Mouse (Mus musculus) liver, embryonic 15.5 days (tissue): ENCODE measurements around the gene Dnaja3. TPM values are rescaled to one million over a fixed set of nuclear protein-coding genes. Genes with fewer than 3 reads are reported as not detected.

Source experiments
- ATAC-seq: fragments of 200-750 bp; cut with Nextera tagmentation; 2 replicates; pipeline ENCODE4 v1.8.0; 2017; ENCODE audit warnings: moderate number of reproducible peaks, mild to moderate bottlenecking, moderate library complexity; ENCODE audit not compliant: insufficient read depth
- H3K27ac ChIP-seq: fragments of 300-500 bp; sonication (generic); replicated peaks from 2 replicates; pipeline ENCODE4 v1.5.1; 2015; ENCODE audit warnings: mild to moderate bottlenecking, inconsistent platforms
- H3K27me3 ChIP-seq: fragments of 300-500 bp; sonication (generic); 2 replicates; pipeline ENCODE4 v1.6.1; 2015; ENCODE audit warnings: mild to moderate bottlenecking, inconsistent platforms
- H3K36me3 ChIP-seq: fragments of 300-500 bp; sonication (generic); replicated peaks from 2 replicates; pipeline ENCODE4 v1.6.1; 2015; ENCODE audit warnings: moderate library complexity, mild to moderate bottlenecking, inconsistent platforms
- H3K4me1 ChIP-seq: fragments of 300-500 bp; sonication (generic); replicated peaks from 2 replicates; pipeline ENCODE4 v1.6.1; 2015; ENCODE audit warnings: inconsistent platforms
- H3K4me2 ChIP-seq: fragments of 300-500 bp; sonication (generic); 2 replicates; pipeline ENCODE4 v1.6.1; 2015; ENCODE audit warnings: moderate library complexity, mild to moderate bottlenecking, inconsistent platforms
- H3K4me3 ChIP-seq: fragments of 300-500 bp; sonication (generic); replicated peaks from 2 replicates; pipeline ENCODE4 v1.5.1; 2015; ENCODE audit warnings: mild to moderate bottlenecking, inconsistent platforms
- H3K9ac ChIP-seq: fragments of 300-500 bp; sonication (generic); 2 replicates; pipeline ENCODE4 v1.6.1; 2015; ENCODE audit warnings: moderate library complexity, mild to moderate bottlenecking, inconsistent platforms
- H3K9me3 ChIP-seq: fragments of 300-500 bp; sonication (generic); replicated peaks from 2 replicates; pipeline ENCODE4 v1.6.1; 2016; ENCODE audit warnings: inconsistent platforms
- WGBS: fragments of 180-500 bp; shearing (Covaris S2); methylation state at CpG from one replicate; pipeline ENCODE4 v1.1.7; 2015; ENCODE audit warnings: mixed read lengths; ENCODE audit not compliant: insufficient replicate concordance; 5-methylcytosine and 5-hydroxymethylcytosine counted together
- polyA plus RNA-seq: library from polyadenylated mRNA; unstranded; fragments of >200 nt; fragmentation: Nextera tagmentation; extraction: Ambion mirVana; gene quantifications from 2 replicates; pipeline ENCODE4 v1.2.1, GENCODE M21; 2015

Gene Dnaja3
- polyA plus RNA-seq, 1 experiment from 2014 or later = 45.7 TPM

GRCm38 (mm10) chr16:4598891-4599543 is 40.8 kb upstream of the Dnaja3 start:
- Histone ChIP-seq H3K4me1 (peaks cover 71% of the 10 kb centered on the region), H3K4me2 (no peak overlapping the region), H3K9me3 (no peaks in the 10 kb centered on the region), H3K27me3 (peaks cover 39% of the 10 kb centered on the region), H3K36me3 (no peaks in the 10 kb centered on the region), H3K4me3 (no peak overlapping the region), H3K9ac (no peak overlapping the region; the same call in 1 of the 2 replicates), H3K27ac (no peak overlapping the region)
- WGBS = 45% methylated on average over 6 of the region's 6 CpGs
- no peak for ATAC-seq

- Histone ChIP-seq H3K27ac (no peak overlapping the region), H3K27me3 (peaks cover 33% of the 10 kb centered on the region), H3K4me3 (no peak overlapping the region), H3K4me2 (no peak overlapping the region), H3K9ac (no peak overlapping the region), H3K4me1 (peaks cover 71% of the 10 kb centered on the region), H3K9me3 (no peaks in the 10 kb centered on the region), H3K36me3 (no peaks in the 10 kb centered on the region)
- 51% methylated on average over 3 of the region's 3 CpGs for WGBS
- no peak for ATAC-seq
Observed at GRCm38 (mm10) chr16:4599616-4600015, 40.2 kb upstream of the Dnaja3 start.

GRCm38 (mm10) chr16:4600701-4601310 is 39.0 kb upstream of the Dnaja3 start:
- Histone ChIP-seq H3K36me3 (no peaks in the 10 kb centered on the region), H3K9ac (no peak overlapping the region), H3K27ac (no peak overlapping the region), H3K4me1 (peaks cover 69% of the 10 kb centered on the region), H3K4me3 (no peak overlapping the region), H3K4me2 (no peak overlapping the region), H3K27me3 (peaks cover 22% of the 10 kb centered on the region), H3K9me3 (no peaks in the 10 kb centered on the region)
- no peak for ATAC-seq
- 55% methylated on average over 9 of the region's 9 CpGs for WGBS

GRCm38 (mm10) chr16:4602189-4602588 is 37.6 kb upstream of the Dnaja3 start:
- 27% methylated on average over 3 of the region's 3 CpGs for WGBS
- H3K9ac ChIP-seq = no peak overlapping the region
- H3K36me3 ChIP-seq = no peaks in the 10 kb centered on the region
- peaks cover 71% of the 10 kb centered on the region for H3K4me1 ChIP-seq
- no peaks in the 10 kb centered on the region for H3K9me3 ChIP-seq
- peak; percentile 35; the same call in 1 of the 2 replicates for ATAC-seq
- H3K27me3 ChIP-seq = peaks cover 8% of the 10 kb centered on the region; the same call in 1 of the 2 replicates
- H3K4me2 ChIP-seq = peak overlapping the region; percentile 2; the same call in 1 of the 2 replicates
- no peak overlapping the region for H3K4me3 ChIP-seq
- peak overlapping the region; percentile 29; the same call in 1 of the 2 replicates for H3K27ac ChIP-seq

GRCm38 (mm10) chr16:4602766-4603452 is 36.9 kb upstream of the Dnaja3 start:
- no peaks in the 10 kb centered on the region for H3K36me3 ChIP-seq
- no peak overlapping the region for H3K4me3 ChIP-seq
- H3K4me2 ChIP-seq = no peak overlapping the region
- no peak for ATAC-seq
- peaks cover 75% of the 10 kb centered on the region for H3K4me1 ChIP-seq
- 56% methylated on average over 7 of the region's 7 CpGs for WGBS
- H3K9me3 ChIP-seq = no peaks in the 10 kb centered on the region
- H3K9ac ChIP-seq = no peak overlapping the region
- H3K27ac ChIP-seq = peak overlapping the region; percentile 29; the same call in 1 of the 2 replicates
- H3K27me3 ChIP-seq = peaks cover 2% of the 10 kb centered on the region; the same call in 1 of the 2 replicates

- H3K27me3 ChIP-seq = no peaks in the 10 kb centered on the region; the same call in 1 of the 2 replicates
- H3K27ac ChIP-seq = no peak overlapping the region; the same call in 1 of the 2 replicates
- no peaks in the 10 kb centered on the region for H3K36me3 ChIP-seq
- no peak overlapping the region for H3K4me2 ChIP-seq
- 64% methylated on average over 1 of the region's 1 CpGs for WGBS
- no peak overlapping the region for H3K9ac ChIP-seq
- H3K9me3 ChIP-seq = no peaks in the 10 kb centered on the region
- no peak overlapping the region for H3K4me3 ChIP-seq
- peaks cover 74% of the 10 kb centered on the region for H3K4me1 ChIP-seq
- ATAC-seq = no peak
Observed at GRCm38 (mm10) chr16:4603453-4603837, 36.3 kb upstream of the Dnaja3 start.

- no peak overlapping the region for H3K4me2 ChIP-seq
- H3K36me3 ChIP-seq = no peaks in the 10 kb centered on the region
- 66% methylated on average over 11 of the region's 11 CpGs for WGBS
- no peak overlapping the region for H3K9ac ChIP-seq
- no peaks in the 10 kb centered on the region for H3K27me3 ChIP-seq
- ATAC-seq = no peak
- H3K27ac ChIP-seq = no peak overlapping the region
- no peak overlapping the region for H3K4me3 ChIP-seq
- H3K4me1 ChIP-seq = peaks cover 65% of the 10 kb centered on the region
- H3K9me3 ChIP-seq = no peaks in the 10 kb centered on the region
Observed at GRCm38 (mm10) chr16:4604293-4604837, 35.4 kb upstream of the Dnaja3 start.

GRCm38 (mm10) chr16:4605514-4606131 is 34.2 kb upstream of the Dnaja3 start:
- 61% methylated on average over 13 of the region's 13 CpGs for WGBS
- H3K4me3 ChIP-seq = no peak overlapping the region
- no peak overlapping the region for H3K4me2 ChIP-seq
- no peak overlapping the region; the same call in 1 of the 2 replicates for H3K27ac ChIP-seq
- H3K4me1 ChIP-seq = peaks cover 59% of the 10 kb centered on the region
- no peaks in the 10 kb centered on the region for H3K36me3 ChIP-seq
- H3K9me3 ChIP-seq = no peaks in the 10 kb centered on the region
- ATAC-seq = no peak
- H3K9ac ChIP-seq = no peak overlapping the region
- no peaks in the 10 kb centered on the region for H3K27me3 ChIP-seq

- no peaks in the 10 kb centered on the region for H3K9me3 ChIP-seq
- no peak overlapping the region for H3K4me3 ChIP-seq
- H3K36me3 ChIP-seq = 0 out of 2 replicates have a peak, but pooled peaks cover 6% of the 10 kb centered on the region
- no peak overlapping the region for H3K27ac ChIP-seq
- WGBS = 16% methylated on average over 5 of the region's 5 CpGs
- H3K4me2 ChIP-seq = no peak overlapping the region
- no peak overlapping the region for H3K9ac ChIP-seq
- no peaks in the 10 kb centered on the region for H3K27me3 ChIP-seq
- ATAC-seq = no peak
- peaks cover 51% of the 10 kb centered on the region for H3K4me1 ChIP-seq
Observed at GRCm38 (mm10) chr16:4606431-4607084, 33.2 kb upstream of the Dnaja3 start.

GRCm38 (mm10) chr16:4607818-4608531 is 31.8 kb upstream of the Dnaja3 start:
- Histone ChIP-seq H3K36me3 (0 out of 2 replicates have a peak, but pooled peaks cover 12% of the 10 kb centered on the region), H3K27ac (no peak overlapping the region), H3K4me2 (no peak overlapping the region), H3K4me3 (no peak overlapping the region), H3K9ac (no peak overlapping the region), H3K27me3 (no peaks in the 10 kb centered on the region), H3K9me3 (no peaks in the 10 kb centered on the region), H3K4me1 (peaks cover 38% of the 10 kb centered on the region)
- ATAC-seq = no peak; the same call in 1 of the 2 replicates
- WGBS = 44% methylated on average over 9 of the region's 9 CpGs
